ENCODE assay signal across 1 mouse cellular context in genomic region chr17:24722220-24722924, GRCm38 (mm10).
TF ChIP-seq lines count a peak whose summit lies in the region.

No protein-coding gene starts in this region.

TF ChIP-seq in ES-E14, 5 proteins besides CTCF, POLR2A, EP300 and RAD21:
- TF ChIP-seq CHD2 (IDR thresholded peaks at IDR 0.05; ENCODE audit: low read depth, low read length) (peak; percentile 65; the same call in 1 of the 2 replicates), MAFK (IDR thresholded peaks at IDR 0.05; ENCODE audit: insufficient read depth, low read depth, low read length) (no peak)
